Mouse (Mus musculus) limb, embryonic 12.5 days (tissue): ENCODE results near the gene Glyr1. TPM values are rescaled to one million over a fixed set of nuclear protein-coding genes. Genes with fewer than 3 reads are reported as not detected.

ENCODE experiments used
- ATAC-seq: fragments of 200-750 bp; cut with Nextera tagmentation; 2 replicates; pipeline ENCODE4 v1.8.0; 2017; ENCODE audit warnings: low read depth, moderate TSS enrichment; ENCODE audit not compliant: insufficient number of reproducible peaks, insufficient read depth, low FRiP score, low TSS enrichment
- H3K27ac ChIP-seq: fragments of 300-500 bp; sonication (generic); 2 replicates; pipeline ENCODE4 v1.5.1; 2016; ENCODE audit warnings: mild to moderate bottlenecking, moderate library complexity
- H3K27me3 ChIP-seq: fragments of 300-500 bp; sonication (generic); 2 replicates; pipeline ENCODE4 v1.6.1; 2016; ENCODE audit warnings: mild to moderate bottlenecking, moderate library complexity
- H3K36me3 ChIP-seq: fragments of 300-500 bp; sonication (generic); 2 replicates; pipeline ENCODE4 v1.6.1; 2016; ENCODE audit warnings: mild to moderate bottlenecking, moderate library complexity
- H3K4me1 ChIP-seq: fragments of 300-500 bp; sonication (generic); replicated peaks from 2 replicates; pipeline ENCODE4 v1.6.1; 2016
- H3K4me2 ChIP-seq: fragments of 300-500 bp; sonication (generic); 2 replicates; pipeline ENCODE4 v1.6.1; 2016; ENCODE audit warnings: mild to moderate bottlenecking, moderate library complexity
- H3K4me3 ChIP-seq: fragments of 300-500 bp; sonication (generic); replicated peaks from 2 replicates; pipeline ENCODE4 v1.5.1; 2016; ENCODE audit warnings: mild to moderate bottlenecking
- H3K9ac ChIP-seq: fragments of 300-500 bp; sonication (generic); replicated peaks from 2 replicates; pipeline ENCODE4 v1.6.1; 2016; ENCODE audit warnings: mild to moderate bottlenecking, moderate library complexity
- H3K9me3 ChIP-seq: fragments of 300-500 bp; sonication (generic); 2 replicates; pipeline ENCODE4 v1.6.1; 2016; ENCODE audit warnings: mild to moderate bottlenecking, moderate library complexity
- WGBS: fragments of 180-500 bp; shearing (Covaris S2); methylation state at CpG from one replicate; pipeline ENCODE4 v1.1.7; 2016; 5-methylcytosine and 5-hydroxymethylcytosine counted together
- polyA plus RNA-seq: library from polyadenylated mRNA; unstranded; fragments of >200 nt; fragmentation: Nextera tagmentation; extraction: Ambion mirVana; gene quantifications from 2 replicates; pipeline ENCODE4 v1.2.1, GENCODE M21; 2016

The Glyr1 gene
- polyA plus RNA-seq, 1 experiment from 2014 or later, result 168 TPM

DNA sequence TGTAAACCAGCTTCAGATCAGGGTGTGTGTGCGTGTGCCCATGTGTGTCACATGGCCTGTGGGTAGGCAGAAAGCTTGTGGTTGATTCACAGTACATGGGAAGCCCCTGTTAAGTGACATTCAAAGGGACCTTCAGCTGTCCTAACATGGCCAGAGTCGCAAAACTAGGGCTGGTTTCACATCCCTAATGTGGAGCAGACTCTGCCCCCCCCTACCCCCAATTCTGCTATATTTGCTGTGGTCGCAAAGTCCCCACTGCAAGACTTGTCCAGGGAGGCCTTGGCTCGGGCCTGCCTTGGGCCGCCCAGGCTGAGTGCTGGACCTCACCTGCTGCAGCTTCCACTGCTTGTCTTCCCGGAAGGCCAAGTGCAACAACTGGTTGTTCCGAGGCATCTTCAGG lies 38.4 kb downstream of the Glyr1 start:
- Histone ChIP-seq H3K9me3 (no peaks in the 10 kb centered on the region), H3K4me3 (no peak overlapping the region), H3K4me2 (no peak overlapping the region), H3K9ac (no peak overlapping the region), H3K27ac (no peak overlapping the region), H3K27me3 (no peaks in the 10 kb centered on the region), H3K4me1 (peaks cover 10% of the 10 kb centered on the region), H3K36me3 (peaks cover 43% of the 10 kb centered on the region)
- no peak for ATAC-seq
- 90% methylated on average over 7 of the region's 7 CpGs for WGBS

DNA sequence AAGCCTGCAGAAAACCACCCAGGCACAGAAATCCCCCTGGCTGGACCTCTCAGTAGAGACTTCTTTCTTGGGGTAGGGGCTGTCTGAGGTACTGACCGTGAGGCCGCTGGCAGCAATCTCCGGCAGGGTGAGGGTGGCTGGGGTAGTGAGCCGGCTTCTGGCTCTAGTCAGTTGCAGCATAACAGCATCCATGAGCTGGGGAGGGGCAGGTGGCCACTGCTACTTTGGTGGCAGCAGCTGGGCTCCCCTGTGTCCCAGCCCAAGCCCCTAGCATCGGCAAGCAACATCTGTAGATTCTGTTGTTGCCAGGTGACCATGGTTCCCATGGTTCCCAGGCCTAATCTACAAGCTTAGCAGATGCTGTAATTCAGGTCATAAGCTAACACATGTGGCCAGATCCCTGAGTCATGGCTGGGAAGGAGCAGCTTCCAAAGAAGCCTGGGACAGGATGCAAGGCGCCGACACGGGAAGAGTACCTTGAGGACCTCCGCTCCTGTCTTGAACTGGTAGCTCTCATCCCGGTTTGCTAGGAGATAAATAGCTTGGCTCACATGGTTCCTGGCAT lies 39.2 kb downstream of the Glyr1 start:
- Histone ChIP-seq H3K9me3 (no peaks in the 10 kb centered on the region), H3K4me1 (peaks cover 10% of the 10 kb centered on the region), H3K36me3 (peaks cover 35% of the 10 kb centered on the region), H3K4me3 (no peak overlapping the region), H3K27ac (no peak overlapping the region), H3K27me3 (no peaks in the 10 kb centered on the region), H3K4me2 (no peak overlapping the region), H3K9ac (no peak overlapping the region)
- 86% methylated on average over 10 of the region's 10 CpGs for WGBS
- no peak for ATAC-seq

DNA sequence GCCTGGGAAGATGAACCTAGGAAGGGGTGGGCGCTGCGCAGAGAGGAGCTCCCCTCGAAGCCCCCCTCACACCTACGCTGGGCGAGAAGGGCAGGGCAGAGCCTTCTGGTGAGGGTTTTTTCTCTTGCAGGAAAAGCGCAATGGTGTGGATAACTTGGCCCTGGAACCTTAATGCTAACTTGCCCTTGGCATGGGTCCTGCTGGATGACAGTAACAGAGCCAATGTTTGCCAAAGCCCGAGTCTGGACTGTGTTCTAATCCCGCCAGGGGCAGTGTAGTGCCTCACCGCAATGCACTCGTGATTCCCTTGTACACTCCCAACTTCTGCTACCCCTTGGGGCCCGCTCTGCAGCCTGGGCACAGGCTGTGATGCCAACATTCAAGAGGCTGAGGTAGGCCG lies 41.6 kb downstream of the Glyr1 start:
- Histone ChIP-seq H3K36me3 (peaks cover 23% of the 10 kb centered on the region), H3K4me2 (no peak overlapping the region), H3K27ac (no peak overlapping the region), H3K4me1 (peaks cover 10% of the 10 kb centered on the region), H3K27me3 (no peaks in the 10 kb centered on the region), H3K9me3 (no peaks in the 10 kb centered on the region), H3K4me3 (no peak overlapping the region), H3K9ac (no peak overlapping the region)
- 82% methylated on average over 12 of the region's 12 CpGs for WGBS
- no peak for ATAC-seq

DNA sequence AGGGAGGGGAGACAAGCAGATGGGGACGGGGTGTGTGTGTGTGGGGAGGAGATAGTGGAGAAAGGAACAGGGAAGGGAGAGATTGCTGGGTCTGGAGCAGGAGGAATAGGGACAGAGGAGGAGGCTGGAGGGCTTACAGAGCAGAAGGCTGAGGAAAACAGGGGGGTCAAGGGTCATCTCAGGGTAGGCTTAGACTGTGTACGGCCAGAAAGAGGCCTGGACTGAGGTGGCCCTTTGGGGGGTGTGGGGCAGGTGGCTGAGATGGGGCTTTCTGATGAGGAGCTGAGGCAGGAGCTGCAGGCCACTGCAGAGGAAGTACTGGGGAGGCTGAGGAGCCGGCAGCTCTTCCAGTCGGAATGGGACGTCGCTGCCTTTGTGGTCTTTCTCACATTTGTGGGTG lies 42.2 kb downstream of the Glyr1 start:
- Histone ChIP-seq H3K9me3 (no peaks in the 10 kb centered on the region), H3K36me3 (peaks cover 23% of the 10 kb centered on the region), H3K9ac (no peak overlapping the region), H3K4me1 (peaks cover 6% of the 10 kb centered on the region), H3K4me2 (no peak overlapping the region), H3K27me3 (no peaks in the 10 kb centered on the region), H3K27ac (no peak overlapping the region), H3K4me3 (no peak overlapping the region)
- WGBS, result 46% methylated on average over 6 of the region's 6 CpGs
- no peak for ATAC-seq

DNA sequence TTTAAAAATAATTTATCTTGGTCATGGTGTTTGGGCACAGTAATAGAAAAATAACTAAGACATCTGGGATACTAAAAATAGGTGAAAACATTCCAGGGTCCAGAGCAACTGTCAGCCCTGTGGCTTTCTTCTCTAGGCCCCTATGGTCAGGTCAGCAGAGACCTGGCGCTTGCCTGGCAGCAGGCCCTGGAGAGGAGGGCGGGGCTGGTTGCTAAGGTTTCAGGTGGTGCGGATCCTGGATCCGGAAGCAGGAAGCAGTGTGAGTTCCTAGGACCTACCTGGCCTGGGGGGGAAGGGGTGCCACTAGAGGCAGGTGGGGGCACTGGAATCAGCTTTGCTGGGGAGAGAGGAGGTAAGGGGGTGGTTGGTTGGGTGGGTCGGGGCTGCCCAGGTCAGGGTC lies 42.6 kb downstream of the Glyr1 start, which contains the start of gene Smim22:
Gene Smim22 (plus strand): TSS at position 222 of the 400 bp plus-strand sequence.
- Histone ChIP-seq H3K4me3 (no peak within 1 kb of the TSS), H3K9me3 (no peaks in the 10 kb centered on the region), H3K4me2 (no peak within 1 kb of the TSS), H3K27ac (no peak within 1 kb of the TSS), H3K9ac (no peak within 1 kb of the TSS), H3K36me3 (peaks cover 23% of the 10 kb centered on the region), H3K4me1 (peaks cover 1% of the 10 kb centered on the region), H3K27me3 (no peaks in the 10 kb centered on the region)
- WGBS, result 46% methylated on average over 5 of the region's 5 CpGs
- ATAC-seq, result no peak

DNA sequence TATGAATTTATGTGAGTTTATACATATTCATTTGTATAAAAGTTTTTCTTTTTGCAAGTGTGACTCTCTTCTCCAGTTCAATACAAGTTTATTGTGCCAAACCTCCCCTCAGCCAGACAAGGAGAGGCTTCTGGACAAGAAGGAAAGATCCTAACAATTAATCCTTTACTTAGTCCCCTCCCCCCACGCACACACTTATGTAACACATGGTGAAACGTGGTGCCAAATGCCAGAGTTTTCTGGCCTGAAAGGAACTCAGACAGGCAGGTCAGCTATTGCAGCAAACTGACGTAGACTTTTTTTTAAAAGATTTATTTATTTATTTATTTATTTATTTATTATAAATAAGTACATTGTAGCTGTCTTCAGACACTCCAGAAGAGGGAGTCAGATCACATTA lies 49.1 kb downstream of the Glyr1 start:
- 71% methylated on average over 3 of the region's 3 CpGs for WGBS
- Histone ChIP-seq H3K9ac (no peak overlapping the region), H3K4me2 (no peak overlapping the region), H3K4me1 (peaks cover 6% of the 10 kb centered on the region; the same call in 1 of the 2 replicates), H3K27me3 (no peaks in the 10 kb centered on the region), H3K4me3 (no peak overlapping the region), H3K36me3 (no peaks in the 10 kb centered on the region), H3K27ac (no peak overlapping the region), H3K9me3 (no peaks in the 10 kb centered on the region)
- no peak for ATAC-seq

DNA sequence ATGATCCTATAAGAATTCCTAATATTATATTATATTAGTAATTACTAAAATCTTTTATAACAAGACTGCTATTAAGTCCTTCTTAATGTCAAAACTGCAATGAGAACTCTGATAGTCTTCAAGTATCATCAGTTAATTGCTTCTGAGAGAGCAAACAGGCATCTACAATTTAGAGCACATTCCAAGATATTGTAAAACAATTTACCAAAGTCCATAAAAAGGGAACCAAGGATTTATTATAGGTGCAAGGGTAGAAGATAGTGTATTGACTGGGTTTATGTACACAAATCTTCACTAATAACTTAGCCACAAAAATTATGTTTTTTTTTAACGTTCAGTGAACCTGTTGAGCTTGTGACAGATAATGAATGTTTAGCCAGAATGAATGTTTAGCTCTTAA lies 50.7 kb downstream of the Glyr1 start:
- WGBS, result 72% methylated on average over 1 of the region's 1 CpGs
- ATAC-seq, result no peak
- no peaks in the 10 kb centered on the region for H3K9me3 ChIP-seq
- no peaks in the 10 kb centered on the region for H3K36me3 ChIP-seq
- no peak overlapping the region for H3K9ac ChIP-seq
- H3K4me3 ChIP-seq, result no peak overlapping the region
- H3K4me1 ChIP-seq, result peaks cover 6% of the 10 kb centered on the region; the same call in 1 of the 2 replicates
- no peak overlapping the region for H3K4me2 ChIP-seq
- no peak overlapping the region for H3K27ac ChIP-seq
- H3K27me3 ChIP-seq, result no peaks in the 10 kb centered on the region

DNA sequence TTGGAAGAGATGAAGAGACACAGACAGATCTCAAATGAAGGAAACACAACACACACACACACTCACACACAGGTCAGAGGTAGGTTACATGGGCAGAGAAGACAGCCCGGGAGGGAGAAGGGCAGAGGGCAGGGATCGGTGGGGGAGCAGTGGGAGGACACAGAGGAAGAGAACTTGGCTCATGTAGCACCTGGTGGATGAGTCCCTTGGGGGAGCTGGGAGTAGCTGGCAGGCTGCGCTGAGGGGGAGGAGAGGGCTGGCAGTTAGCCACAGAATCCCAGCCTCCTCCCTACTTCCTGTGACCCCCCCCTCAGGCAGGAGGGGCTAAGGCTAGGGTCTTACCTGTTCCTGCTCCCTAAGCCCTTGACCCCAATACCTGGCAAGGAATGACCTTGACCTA lies 52.1 kb downstream of the Glyr1 start, which contains the start of gene Sept12:
Gene Sept12 (minus strand): TSS at position 300 of the 400 bp plus-strand sequence.
- Histone ChIP-seq H3K4me2 (no peak within 1 kb of the TSS), H3K9me3 (no peaks in the 10 kb centered on the region), H3K9ac (no peak within 1 kb of the TSS), H3K27ac (no peak within 1 kb of the TSS), H3K27me3 (no peaks in the 10 kb centered on the region), H3K4me1 (peaks cover 6% of the 10 kb centered on the region; the same call in 1 of the 2 replicates), H3K36me3 (no peaks in the 10 kb centered on the region), H3K4me3 (no peak within 1 kb of the TSS)
- no peak for ATAC-seq
- 22% methylated on average over 3 of the region's 3 CpGs for WGBS

DNA sequence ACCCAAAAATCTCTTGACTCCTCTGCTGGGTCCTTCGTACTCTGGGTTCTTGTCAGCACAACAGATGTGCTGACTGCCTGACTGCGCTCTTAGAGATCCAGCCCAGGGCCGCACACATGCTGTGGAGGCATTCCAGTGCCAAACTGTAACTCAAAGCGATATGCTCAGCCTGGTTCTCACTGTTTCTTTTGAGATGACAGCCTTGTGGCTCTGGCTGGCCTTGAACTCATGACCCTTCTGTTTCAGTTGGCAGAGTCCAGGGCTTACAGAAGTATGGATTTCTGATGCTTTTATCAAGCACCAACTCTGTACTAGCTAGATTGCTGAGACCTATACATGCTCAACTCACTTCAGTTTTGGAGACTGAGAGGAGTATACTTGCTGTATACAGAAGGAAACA lies 56.4 kb downstream of the Glyr1 start:
- Histone ChIP-seq H3K4me3 (no peak overlapping the region), H3K27ac (no peak overlapping the region), H3K36me3 (no peaks in the 10 kb centered on the region), H3K4me1 (peaks cover 6% of the 10 kb centered on the region; the same call in 1 of the 2 replicates), H3K9me3 (no peaks in the 10 kb centered on the region), H3K27me3 (no peaks in the 10 kb centered on the region), H3K9ac (no peak overlapping the region), H3K4me2 (no peak overlapping the region)
- WGBS, result 80% methylated on average over 4 of the region's 4 CpGs
- no peak for ATAC-seq

DNA sequence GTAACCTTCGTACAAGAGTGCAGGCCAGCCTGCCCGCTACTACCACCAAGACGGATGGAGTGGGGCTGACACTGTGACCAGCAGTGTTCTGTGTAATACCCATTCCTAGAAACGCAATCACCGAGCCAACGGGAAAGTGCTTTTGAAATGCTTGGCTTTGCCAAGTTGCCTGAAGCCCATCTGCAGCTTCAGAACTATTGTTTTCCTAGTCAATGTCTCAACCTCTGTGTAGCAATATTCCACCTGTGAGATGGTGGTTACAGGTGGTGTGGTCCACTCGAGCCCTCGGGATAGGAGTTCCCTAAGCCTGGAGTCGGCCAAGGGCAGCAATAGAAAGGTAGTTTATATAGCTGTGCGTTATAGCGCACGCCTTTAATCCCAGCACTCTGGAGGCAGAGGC lies 64.9 kb downstream of the Glyr1 start:
- WGBS, result 89% methylated on average over 12 of the region's 12 CpGs
- Histone ChIP-seq H3K27ac (no peak overlapping the region), H3K36me3 (no peaks in the 10 kb centered on the region), H3K4me3 (no peak overlapping the region), H3K4me1 (no peaks in the 10 kb centered on the region), H3K9ac (no peak overlapping the region), H3K9me3 (no peaks in the 10 kb centered on the region), H3K27me3 (no peaks in the 10 kb centered on the region), H3K4me2 (no peak overlapping the region)
- ATAC-seq, result no peak

DNA sequence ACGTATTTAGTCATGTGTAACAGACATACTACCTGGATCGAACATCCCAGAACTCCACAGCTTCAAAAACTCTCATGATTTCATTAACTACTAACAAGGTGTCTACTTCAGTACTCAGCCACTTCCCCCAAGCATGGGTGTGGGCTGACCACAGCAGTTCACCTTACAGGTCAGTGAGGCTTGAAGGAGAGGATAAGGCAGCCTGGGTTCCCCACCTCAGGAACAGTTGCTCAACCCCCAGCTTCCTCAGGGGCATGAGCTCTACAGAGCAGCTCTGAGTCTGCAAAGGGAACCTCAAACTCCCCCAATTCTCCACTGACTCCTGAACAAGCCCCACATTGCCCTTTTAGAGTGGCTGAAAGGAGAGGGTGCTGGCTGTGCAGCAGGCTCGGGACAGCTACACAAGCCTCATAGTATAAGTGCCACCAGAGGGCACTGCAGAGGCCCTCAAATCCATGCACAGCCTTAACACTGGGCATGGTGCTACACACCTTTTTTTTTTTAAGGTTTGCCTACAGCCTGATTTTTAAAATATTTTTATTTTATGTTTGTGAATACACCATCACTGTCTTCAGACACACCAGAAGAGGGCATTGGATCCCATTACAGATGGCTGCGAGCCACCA lies 69.8 kb downstream of the Glyr1 start:
- no peak overlapping the region for H3K27ac ChIP-seq
- H3K27me3 ChIP-seq, result no peaks in the 10 kb centered on the region
- WGBS, result 76% methylated on average over 4 of the region's 4 CpGs
- H3K36me3 ChIP-seq, result no peaks in the 10 kb centered on the region
- H3K9ac ChIP-seq, result no peak overlapping the region
- no peak overlapping the region for H3K4me3 ChIP-seq
- H3K4me2 ChIP-seq, result no peak overlapping the region
- no peaks in the 10 kb centered on the region for H3K4me1 ChIP-seq
- no peaks in the 10 kb centered on the region for H3K9me3 ChIP-seq
- ATAC-seq, result peak; percentile 52; the same call in 1 of the 2 replicates
